Mouse (Mus musculus) heart, postnatal 0 days (tissue): ENCODE results near the gene Sstr4.

Experiments used
- CTCF ChIP-seq: IDR thresholded peaks from 2 replicates; pipeline ENCODE4 v1.5.1; 2016; ENCODE audit warnings: antibody characterized with exemption, control low read depth, low read depth
- EP300 ChIP-seq: IDR thresholded peaks from 2 replicates; pipeline ENCODE4 v1.6.1; 2016; ENCODE audit warnings: antibody characterized with exemption, low read depth

- TF ChIP-seq CTCF: no peak
- TF ChIP-seq EP300: no peak
These were observed 3.9 kb downstream of the Sstr4 start for GRCm38 (mm10) chr2:148398901-148399685.
